Mouse (Mus musculus) MEL (cell line): ENCODE data around the gene Gm20388. TPM values are rescaled to one million over a fixed set of nuclear protein-coding genes. Genes with fewer than 3 reads are reported as not detected.

Experiments used
- DNase-seq: peaks from one replicate; pipeline ENCODE4 v3.0.0; 2011; ENCODE audit warnings: low read depth, low spot score
- H3K27ac ChIP-seq: 2 replicates; pipeline ENCODE4 v1.5.1; 2012; ENCODE audit warnings: low read depth, mild to moderate bottlenecking, control low read depth, low read length, moderate library complexity; ENCODE audit not compliant: control insufficient read depth
- H3K27me3 ChIP-seq, 2 experiments: fragments of 150-350 bp in 1 of 2; sonication (generic) in 1 of 2; 2 replicates each; pipeline ENCODE4 v1.6.1; 2012; ENCODE audit warnings: low read length in 2 of 2, mild to moderate bottlenecking in 2 of 2, improper control_type of control experiment in 1 of 2, moderate library complexity in 1 of 2; ENCODE audit not compliant: insufficient read depth in 2 of 2, control insufficient read depth in 1 of 2
- H3K36me3 ChIP-seq, 2 experiments: 2 replicates each; pipeline ENCODE4 v1.6.1; 2012 to 2014; ENCODE audit warnings: low read length in 2 of 2, improper control_type of control experiment in 1 of 2, inconsistent platforms in 1 of 2, mild to moderate bottlenecking in 1 of 2; ENCODE audit not compliant: insufficient read depth in 2 of 2, control insufficient read depth in 1 of 2
- H3K4me1 ChIP-seq, 2 experiments: fragments of 150-350 bp in 1 of 2; sonication (generic) in 1 of 2; 2 replicates each; pipeline ENCODE4 v1.6.1; 2012; ENCODE audit warnings: low read length in 2 of 2, improper control_type of control experiment in 1 of 2, mild to moderate bottlenecking in 1 of 2; ENCODE audit not compliant: insufficient read depth in 2 of 2, control insufficient read depth in 1 of 2
- H3K4me3 ChIP-seq, 2 experiments: fragments of 150-350 bp in 1 of 2; sonication (generic) in 1 of 2; 2 replicates each; pipeline ENCODE4 v1.5.1; 2012; ENCODE audit warnings: low read depth in 2 of 2, low read length in 2 of 2, mild to moderate bottlenecking in 2 of 2, moderate library complexity in 2 of 2, control low read depth in 1 of 2, improper control_type of control experiment in 1 of 2; ENCODE audit not compliant: control insufficient read depth in 1 of 2, insufficient read depth in 1 of 2
- H3K79me2 ChIP-seq: 2 replicates; pipeline ENCODE4 v1.6.1; 2012; ENCODE audit warnings: mild to moderate bottlenecking, low read length, moderate library complexity; ENCODE audit not compliant: control insufficient read depth, poor library complexity, insufficient read depth
- H3K9ac ChIP-seq: 2 replicates; pipeline ENCODE4 v1.6.1; 2012; ENCODE audit warnings: low read depth, mild to moderate bottlenecking, control low read depth, low read length, moderate library complexity; ENCODE audit not compliant: control insufficient read depth, poor library complexity, severe bottlenecking
- H3K9me3 ChIP-seq: fragments of 150-350 bp; sonication (generic); replicated peaks from 2 replicates; pipeline ENCODE4 v1.6.1; 2012; ENCODE audit warnings: mild to moderate bottlenecking, low read length, improper control_type of control experiment, moderate library complexity; ENCODE audit not compliant: insufficient read depth
- CHD1 ChIP-seq: IDR thresholded peaks from 2 replicates; pipeline ENCODE4 v1.6.1; 2012; ENCODE audit warnings: low read depth, mild to moderate bottlenecking, inconsistent platforms, low read length, improper control_type of control experiment
- ELF1 ChIP-seq: IDR thresholded peaks from 2 replicates; pipeline ENCODE4 v1.6.1; 2014; ENCODE audit warnings: low read depth, mild to moderate bottlenecking, inconsistent platforms, low read length, improper control_type of control experiment, moderate library complexity
- EP300 ChIP-seq, 2 experiments: IDR thresholded peaks; 2 replicates each; pipeline ENCODE4 v1.6.1; 2011; ENCODE audit warnings: improper control_type of control experiment in 2 of 2, low read length in 2 of 2, low read depth in 1 of 2, mild to moderate bottlenecking in 1 of 2
- GABPA ChIP-seq: IDR thresholded peaks from 2 replicates; pipeline ENCODE4 v1.6.1; 2012; ENCODE audit warnings: low read depth, mild to moderate bottlenecking, inconsistent platforms, low read length, improper control_type of control experiment, moderate library complexity
- GATA1 ChIP-seq: IDR thresholded peaks from 2 replicates; pipeline ENCODE4 v1.6.1; 2011; ENCODE audit warnings: low read depth, low read length, improper control_type of control experiment
- JUND ChIP-seq: IDR thresholded peaks from 2 replicates; pipeline ENCODE4 v1.6.1; 2011; ENCODE audit warnings: low read depth, mild to moderate bottlenecking, improper control_type of control experiment, low read length
- KAT2A ChIP-seq: conservative IDR thresholded peaks from 2 replicates; pipeline ENCODE4 v1.6.1; 2012; ENCODE audit warnings: low read depth, low read length, improper control_type of control experiment, inconsistent platforms
- MAFK ChIP-seq: IDR thresholded peaks from 2 replicates; pipeline ENCODE4 v1.6.1; 2011; ENCODE audit warnings: low read depth, mild to moderate bottlenecking, low read length, improper control_type of control experiment, borderline replicate concordance
- MAX ChIP-seq: IDR thresholded peaks from 2 replicates; pipeline ENCODE4 v1.6.1; 2011; ENCODE audit warnings: low read length, improper control_type of control experiment
- MEF2A ChIP-seq: IDR thresholded peaks from 2 replicates; pipeline ENCODE4 v1.6.1; 2014; ENCODE audit warnings: low read depth, mild to moderate bottlenecking, inconsistent platforms, low read length, improper control_type of control experiment; ENCODE audit not compliant: poor library complexity, insufficient replicate concordance, severe bottlenecking; ENCODE audit errors: extremely low read depth
- MXI1 ChIP-seq: IDR thresholded peaks from 2 replicates; pipeline ENCODE4 v1.6.1; 2011; ENCODE audit warnings: mild to moderate bottlenecking, low read depth, low read length, improper control_type of control experiment
- MYC ChIP-seq: IDR thresholded peaks from 2 replicates; pipeline ENCODE4 v1.6.1; 2011; ENCODE audit warnings: low read depth, mild to moderate bottlenecking, low read length, improper control_type of control experiment, moderate library complexity
- NRF1 ChIP-seq: IDR thresholded peaks from 2 replicates; pipeline ENCODE4 v1.6.1; 2014; ENCODE audit warnings: low read depth, mild to moderate bottlenecking, inconsistent platforms, low read length, improper control_type of control experiment, moderate library complexity; ENCODE audit not compliant: poor library complexity, insufficient read depth, severe bottlenecking
- POLR2AphosphoS2 ChIP-seq: IDR thresholded peaks from 2 replicates; pipeline ENCODE4 v1.6.1; 2011; ENCODE audit warnings: low read length, improper control_type of control experiment
- POLR2AphosphoS5 ChIP-seq: IDR thresholded peaks from 2 replicates; pipeline ENCODE4 v1.6.1; 2012; ENCODE audit warnings: low read depth, borderline replicate concordance, mild to moderate bottlenecking, inconsistent platforms, low read length, moderate library complexity, mixed read lengths
- SIN3A ChIP-seq: IDR thresholded peaks from 2 replicates; pipeline ENCODE4 v1.6.1; 2012; ENCODE audit warnings: low read length, improper control_type of control experiment, inconsistent platforms
- TBP ChIP-seq: IDR thresholded peaks from 2 replicates; pipeline ENCODE4 v1.8.0; 2011; ENCODE audit warnings: low read depth, low read length, improper control_type of control experiment
- UBTF ChIP-seq: IDR thresholded peaks from 2 replicates; pipeline ENCODE4 v1.6.1; 2012; ENCODE audit warnings: low read depth, mild to moderate bottlenecking, inconsistent platforms, low read length, improper control_type of control experiment, moderate library complexity, borderline replicate concordance; ENCODE audit not compliant: insufficient read depth
- USF2 ChIP-seq, 2 experiments: IDR thresholded peaks; 2 replicates each; pipeline ENCODE4 v1.6.1; 2011 to 2012; ENCODE audit warnings: improper control_type of control experiment in 2 of 2, low read length in 2 of 2, borderline replicate concordance in 1 of 2, inconsistent platforms in 1 of 2, low read depth in 1 of 2, mild to moderate bottlenecking in 1 of 2; ENCODE audit not compliant: insufficient read depth in 1 of 2
- ZMIZ1 ChIP-seq: IDR thresholded peaks from 2 replicates; pipeline ENCODE4 v1.6.1; 2012; ENCODE audit warnings: low read depth, mild to moderate bottlenecking, inconsistent platforms, low read length, improper control_type of control experiment, moderate library complexity
- polyA plus RNA-seq, 2 experiments: library from polyadenylated mRNA; stranded (reverse) in 1 of 2; unstranded in 1 of 2; fragments of >175 nt in 1 of 2; fragments of >200 nt in 1 of 2; gene quantifications; 2 replicates each; pipeline versions ENCODE4 v1.2.1 to v1.2.4; 2012; ENCODE audit warnings: low replicate concordance in 2 of 2, low read depth in 1 of 2; ENCODE audit not compliant: insufficient read length in 2 of 2, insufficient read depth in 1 of 2, missing spikeins in 1 of 2
- total RNA-seq: library from RNA; depleted of rRNA; stranded (reverse); fragments of 300-350 nt; gene quantifications from 2 replicates; pipeline ENCODE4 v1.2.3, GENCODE M21; 2012

Gm20388 gene
- total and polyA plus RNA-seq, 3 experiments: 11.1 to 17.8 TPM; not detected in 1

- peak; percentile 92 for TF ChIP-seq ZMIZ1
- peak; percentile 60; the same call in 1 of the 2 replicates for TF ChIP-seq KAT2A
- TF ChIP-seq MAX: no peak; the same call in 1 of the 2 replicates
- TF ChIP-seq MEF2A: no peak
These were observed 1197.3 kb downstream of the Gm20388 start, which contains the start of gene Mthfsd (continued) for GRCm38 (mm10) chr8:121107668-121108656.

GRCm38 (mm10) chr8:121108657-121109056 is 1198.0 kb downstream of the Gm20388 start:
- Histone ChIP-seq H3K9ac (peak overlapping the region; percentile 78), H3K79me2 (peaks cover 13% of the 10 kb centered on the region), H3K36me3 (peaks cover 0 to 13% of the 10 kb centered on the region in 2 experiments; a peak in 2 of 4 replicates), H3K4me3 (peak overlapping the region; percentile 62 to 95), H3K4me1 (peaks cover 3 to 21% of the 10 kb centered on the region in 2 experiments; a peak in 3 of 4 replicates), H3K27ac (peak overlapping the region; percentile 49), H3K27me3 (no peaks in the 10 kb centered on the region), H3K9me3 (no peaks in the 10 kb centered on the region)
- DNase-seq: no peak
- TF ChIP-seq MEF2A (no peak), MAX (peak; percentile 78), UBTF (no peak), GATA1 (no peak), MXI1 (peak; percentile 69), ELF1 (no peak), GABPA (no peak), USF2 (IDR thresholded peaks at IDR 0.05; ENCODE audit: borderline replicate concordance in 1 of 2, insufficient read depth in 1 of 2, low read depth in 1 of 2, low read length in 2 of 2) (no peak), MYC (peak; percentile 56; the same call in 1 of the 2 replicates), EP300 (IDR thresholded peaks at IDR 0.05; ENCODE audit: low read depth in 1 of 2, low read length in 2 of 2) (no peak), JUND (no peak), NRF1 (no peak), POLR2AphosphoS2 (no peak; the same call in 1 of the 2 replicates), KAT2A (no peak), SIN3A (no peak), TBP (no peak), MAFK (no peak), CHD1 (no peak), POLR2AphosphoS5 (no peak)
